Mouse (Mus musculus) mature B cell (primary cell): ENCODE data around the gene Macf1.

Source experiments
- in situ Hi-C: fragments of 300-500 bp; cut with MboI; formaldehyde crosslinking; loops from 2 replicates; pipeline ENCODE4 v1.14.3; 2019

Gene Macf1

GRCm38 (mm10) chr4:123684260-123684659 lies at the start of gene Macf1:
TSS of gene Macf1 (minus strand) at chr4:123684360.
- in situ Hi-C loops, result no loop called here

DNA sequence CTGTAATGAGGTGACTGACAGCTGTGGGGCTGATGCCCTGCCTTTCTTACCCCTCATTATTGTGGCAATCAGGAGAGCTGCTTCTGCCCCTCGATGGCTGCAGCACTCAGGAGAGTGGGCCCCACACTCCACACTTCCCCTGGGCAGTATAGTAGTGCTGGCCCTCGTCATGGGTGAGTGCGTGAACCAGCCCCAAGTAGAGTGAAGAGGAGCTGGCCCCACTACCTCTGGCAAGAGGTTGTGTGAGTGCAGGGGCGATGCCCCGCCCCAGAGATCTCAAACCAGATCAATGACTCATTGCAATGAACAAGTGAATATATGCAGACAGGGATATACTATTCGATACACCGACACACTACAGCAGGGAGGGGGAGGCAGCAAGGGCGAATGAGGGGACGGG lies 49.4 kb upstream of the Macf1 start:
- in situ Hi-C loops, result no loop called here

GRCm38 (mm10) chr4:123732921-123733320 lies 48.8 kb upstream of the Macf1 start:
- in situ Hi-C loops, result no loop called here

DNA sequence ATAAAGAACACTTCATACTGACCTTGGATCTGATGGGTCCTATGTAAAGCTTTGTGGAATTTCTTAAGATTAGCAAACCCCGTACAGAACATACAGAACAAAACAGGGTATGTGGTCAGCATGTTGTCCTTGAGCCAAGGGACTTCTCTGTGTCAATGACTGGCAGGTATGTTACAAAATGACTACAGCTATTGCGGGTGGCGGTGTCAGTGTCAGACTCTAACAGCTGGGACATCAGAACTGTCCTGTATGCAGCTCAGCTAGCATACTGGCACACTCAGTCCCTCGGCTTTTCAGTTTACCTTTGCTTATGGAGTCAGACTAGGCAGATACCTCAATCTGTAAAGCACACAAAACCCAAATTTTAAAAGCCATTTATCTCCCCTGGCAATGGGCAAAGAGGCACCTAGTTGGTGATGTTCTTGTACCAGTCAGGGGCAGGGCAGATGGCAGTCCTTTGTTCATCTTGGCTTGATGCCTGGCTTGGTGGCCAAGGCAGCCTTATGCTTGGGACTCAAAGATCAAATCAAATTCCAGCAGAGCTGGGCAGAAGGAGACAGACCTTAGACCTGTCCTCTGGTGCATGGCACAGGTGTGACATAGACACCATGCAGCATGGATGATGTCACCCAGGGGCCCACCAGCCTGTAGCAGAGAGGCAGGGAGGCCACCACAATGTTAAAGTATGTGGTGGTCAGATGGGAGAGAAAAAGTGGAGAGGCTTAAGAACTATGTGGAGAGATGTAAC lies 48.2 kb upstream of the Macf1 start:
- in situ Hi-C loops, result no loop called here

DNA sequence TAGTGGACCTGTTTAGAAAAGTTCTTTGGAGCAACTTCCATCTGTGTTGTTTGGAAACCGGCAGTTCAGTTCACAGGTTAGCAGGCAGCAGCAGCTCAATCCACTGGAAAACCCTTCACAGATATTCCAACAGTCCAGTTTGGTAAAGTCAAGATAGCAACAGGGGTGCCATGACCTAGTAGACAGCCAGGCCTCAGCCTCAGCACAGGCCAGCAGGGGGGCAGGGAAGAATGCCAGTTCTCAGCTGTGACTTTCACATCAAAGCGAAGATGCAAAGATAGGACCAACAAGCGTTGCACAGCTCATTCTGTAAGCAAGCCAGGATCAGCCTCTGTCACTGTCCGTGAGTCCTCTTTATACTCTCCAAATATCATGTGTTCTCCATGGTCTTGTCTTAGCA lies 37.6 kb upstream of the Macf1 start:
- in situ Hi-C loops, result no loop called here

- in situ Hi-C loops, result no loop called here
Measured at GRCm38 (mm10) chr4:123718434-123718780, 34.2 kb upstream of the Macf1 start.

DNA sequence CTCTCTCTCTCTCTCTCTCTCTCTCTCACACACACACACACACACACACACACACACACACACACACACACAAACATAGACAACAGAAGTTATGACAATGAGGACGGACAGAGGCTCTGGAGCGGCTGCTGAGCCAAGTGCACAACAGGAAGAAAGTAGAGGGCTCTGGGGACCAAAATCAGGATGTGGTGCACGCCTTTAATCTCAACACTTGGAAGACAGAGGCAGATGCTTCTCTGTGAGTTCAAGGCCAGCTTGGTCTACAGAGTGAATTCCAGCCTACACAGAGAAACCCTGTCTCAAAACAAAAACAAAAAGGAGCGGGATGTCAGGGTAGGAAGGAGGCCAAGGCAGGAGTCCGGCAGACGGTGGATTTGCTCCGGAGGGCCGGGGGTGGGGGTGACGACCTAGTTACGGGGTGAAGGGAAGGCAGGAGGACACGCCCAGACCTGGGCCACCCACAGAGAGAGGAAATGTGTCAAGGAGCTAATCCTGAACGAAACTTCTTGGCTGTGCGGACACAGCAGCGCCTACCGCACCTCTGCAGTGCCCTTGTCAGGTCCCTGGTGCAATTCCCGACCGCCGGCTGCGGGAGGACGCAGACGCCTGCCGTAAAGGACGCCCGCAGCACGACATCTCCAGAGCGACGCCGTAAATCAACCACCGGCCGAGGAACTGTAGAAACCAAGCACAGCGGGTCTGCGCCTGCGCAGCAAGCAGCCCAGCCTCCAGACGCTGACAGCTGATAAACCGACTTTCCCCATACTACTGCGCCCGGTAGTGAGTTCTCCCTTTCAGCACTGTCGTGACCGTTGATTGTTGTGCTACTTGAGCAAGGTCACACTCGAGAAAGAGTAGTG lies 33.6 kb upstream of the Macf1 start, which contains the start of gene Ndufs5:
Gene Ndufs5 (minus strand): TSS at position 629 of the 860 bp plus-strand sequence.
- in situ Hi-C loops, result no loop called here

DNA sequence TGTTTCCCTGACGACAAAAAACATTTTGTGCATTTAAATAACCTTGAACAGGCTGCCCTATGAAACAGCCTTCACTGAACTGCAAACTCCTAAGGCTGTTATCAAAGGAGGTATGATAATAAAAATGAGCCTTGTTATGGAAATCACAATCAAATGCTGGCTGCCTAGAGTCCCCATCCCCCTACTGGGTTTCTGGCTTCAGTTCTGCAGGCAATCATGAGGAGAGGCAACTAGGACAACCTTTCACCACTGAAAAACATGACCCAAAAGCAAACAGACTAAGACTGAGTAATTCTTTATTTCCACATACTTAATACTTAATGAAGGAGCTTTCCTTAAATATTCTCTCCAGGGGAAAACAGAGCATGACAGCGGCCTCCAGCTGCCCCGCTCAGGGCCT lies 28.3 kb upstream of the Macf1 start:
- in situ Hi-C loops, result no loop called here

GRCm38 (mm10) chr4:123707340-123707739 lies 23.2 kb upstream of the Macf1 start:
- in situ Hi-C loops, result no loop called here

DNA sequence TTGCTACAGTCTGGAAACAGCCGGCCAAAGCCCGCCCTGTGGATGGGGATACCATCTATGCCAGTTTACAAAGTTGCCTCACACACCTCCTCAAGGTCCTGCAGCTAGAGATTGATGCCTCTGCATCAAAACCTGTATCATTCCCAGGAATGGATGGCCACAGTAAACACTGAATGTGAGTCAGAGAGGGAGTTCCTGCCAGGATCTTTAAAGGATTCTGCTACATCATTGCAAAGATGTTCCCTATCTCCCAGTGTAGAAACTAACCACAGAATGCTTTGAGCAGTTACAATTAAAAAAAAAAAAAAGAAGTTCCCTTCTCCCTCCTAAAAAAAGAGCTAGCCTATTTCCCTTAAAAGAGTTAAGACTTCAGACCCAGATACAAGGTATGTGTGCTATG lies 21.2 kb upstream of the Macf1 start:
- in situ Hi-C loops, result no loop called here

- in situ Hi-C loops, result no loop called here
Measured at GRCm38 (mm10) chr4:123693384-123693783, 9.2 kb upstream of the Macf1 start.

GRCm38 (mm10) chr4:123692071-123692470 lies 7.9 kb upstream of the Macf1 start:
- in situ Hi-C loops, result no loop called here

DNA sequence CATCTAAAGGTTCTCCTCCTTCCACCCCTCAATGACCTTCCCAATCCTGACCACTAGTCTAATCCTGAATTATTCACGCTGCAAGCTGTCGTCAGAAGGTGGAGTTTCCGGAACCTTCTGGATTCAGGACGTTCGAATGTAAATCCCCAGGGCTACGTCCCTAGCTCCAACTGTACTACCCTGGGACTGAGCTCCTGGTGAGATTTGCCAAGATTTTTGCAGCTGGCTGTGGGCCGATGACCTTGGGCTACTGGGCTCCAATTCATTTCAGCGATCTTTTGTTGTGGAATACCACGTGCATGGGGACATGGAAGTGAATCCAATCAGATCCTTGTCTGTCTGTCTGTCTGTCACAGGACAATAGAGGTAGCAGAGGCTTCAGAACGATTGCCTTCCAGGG lies 6.2 kb upstream of the Macf1 start:
- in situ Hi-C loops, result no loop called here

GRCm38 (mm10) chr4:123687025-123687781 lies 3.0 kb upstream of the Macf1 start:
- in situ Hi-C loops, result no loop called here

DNA sequence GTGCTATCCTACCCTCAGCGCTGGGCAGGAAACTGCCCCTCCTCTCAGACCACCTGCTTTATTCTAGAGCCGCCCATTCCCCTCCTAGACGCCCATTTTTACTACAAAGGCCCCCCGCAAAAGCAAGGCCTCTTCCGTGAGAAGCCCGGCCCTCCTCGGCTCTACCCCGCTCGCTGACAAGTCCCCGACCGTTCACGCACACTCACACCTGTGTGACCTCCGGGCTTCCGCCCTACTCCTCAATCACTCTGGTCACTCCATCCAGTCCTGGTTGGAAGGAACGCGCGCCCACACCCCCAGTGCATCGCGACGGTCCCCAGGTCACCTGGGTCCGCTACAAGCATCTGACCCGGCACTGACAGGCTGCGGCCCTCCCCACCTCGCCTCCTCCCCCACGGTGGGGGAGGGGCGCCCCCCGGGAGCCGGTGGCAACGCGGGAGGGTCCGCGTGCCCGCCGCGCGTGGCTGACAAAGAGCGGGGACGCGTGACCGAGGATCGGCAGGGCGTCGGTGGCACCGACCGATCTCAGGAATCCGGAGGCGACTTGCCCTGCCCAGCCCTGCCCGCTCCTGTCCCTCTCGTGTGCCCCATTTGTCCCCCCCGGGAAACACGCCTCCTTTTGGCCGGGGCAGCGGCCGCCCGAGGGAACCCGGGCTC lies 2.3 kb upstream of the Macf1 start:
- in situ Hi-C loops, result no loop called here

GRCm38 (mm10) chr4:123685506-123686242 lies 1.5 kb upstream of the Macf1 start:
- in situ Hi-C loops, result no loop called here

DNA sequence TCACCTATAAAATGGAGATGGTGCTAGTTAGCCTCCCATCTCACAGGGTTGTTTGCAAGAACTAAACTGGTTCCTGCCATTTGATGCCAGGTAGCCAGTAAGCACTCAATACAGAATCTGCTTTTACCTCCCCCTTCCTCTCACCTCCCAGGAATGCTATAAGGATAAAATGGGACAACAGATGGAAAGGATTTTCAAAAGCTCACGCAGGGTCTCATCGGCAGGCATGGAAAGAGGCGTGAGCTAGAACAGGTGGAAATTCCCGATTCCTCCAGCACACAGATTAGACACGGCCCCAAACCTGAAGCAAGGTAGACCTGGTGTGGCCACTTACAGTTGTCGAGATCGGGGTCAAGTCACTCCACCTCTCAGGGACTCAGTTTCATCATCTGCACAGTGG lies 886 bp upstream of the Macf1 start:
- in situ Hi-C loops, result no loop called here

DNA sequence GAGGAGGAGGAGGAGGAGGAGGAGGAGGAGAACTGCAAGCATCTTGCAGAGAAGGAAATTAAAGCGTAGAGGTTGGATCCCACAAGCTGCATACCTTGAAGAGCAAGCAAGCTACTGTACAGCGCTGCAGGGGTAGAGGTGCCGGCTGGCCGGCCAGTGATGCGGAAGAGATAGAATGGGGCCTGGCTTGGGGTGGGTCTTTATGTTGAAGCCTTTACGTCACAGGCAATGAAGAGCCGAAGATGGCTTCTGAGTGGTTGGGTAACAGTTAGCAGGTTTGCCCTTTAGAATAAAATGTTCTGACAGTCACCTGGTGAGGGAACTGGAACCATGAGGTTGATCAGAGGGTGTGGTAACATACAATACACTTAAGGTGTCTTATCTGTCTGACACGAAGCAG lies 1.9 kb downstream of the Macf1 start:
- in situ Hi-C loops, result no loop called here

DNA sequence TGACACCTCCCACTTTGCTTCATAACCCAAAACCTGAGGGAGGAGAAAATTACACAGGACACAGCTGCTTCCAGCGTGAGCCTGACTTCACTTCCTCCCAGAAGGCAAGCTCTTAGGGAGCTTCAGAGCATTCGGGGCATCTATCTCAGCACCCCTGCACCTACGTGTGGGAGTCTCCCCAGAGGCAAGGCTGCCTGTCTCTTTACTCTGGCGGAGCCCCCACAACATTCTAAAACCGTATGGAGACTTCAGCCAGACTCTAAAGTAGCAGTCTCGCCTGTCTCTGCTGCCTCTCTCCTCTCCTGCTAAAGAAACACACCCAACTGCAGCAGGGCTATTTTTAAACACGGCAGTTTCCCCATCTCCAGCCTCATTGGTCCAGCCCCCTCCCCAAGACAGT lies 3.2 kb downstream of the Macf1 start:
- in situ Hi-C loops, result no loop called here

GRCm38 (mm10) chr4:123677060-123677804 lies 6.9 kb downstream of the Macf1 start:
- in situ Hi-C loops, result no loop called here

GRCm38 (mm10) chr4:123670598-123670997 lies 13.6 kb downstream of the Macf1 start:
- in situ Hi-C loops, result no loop called here
